Mouse (Mus musculus): ENCODE results near the gene Trap1.

DNA sequence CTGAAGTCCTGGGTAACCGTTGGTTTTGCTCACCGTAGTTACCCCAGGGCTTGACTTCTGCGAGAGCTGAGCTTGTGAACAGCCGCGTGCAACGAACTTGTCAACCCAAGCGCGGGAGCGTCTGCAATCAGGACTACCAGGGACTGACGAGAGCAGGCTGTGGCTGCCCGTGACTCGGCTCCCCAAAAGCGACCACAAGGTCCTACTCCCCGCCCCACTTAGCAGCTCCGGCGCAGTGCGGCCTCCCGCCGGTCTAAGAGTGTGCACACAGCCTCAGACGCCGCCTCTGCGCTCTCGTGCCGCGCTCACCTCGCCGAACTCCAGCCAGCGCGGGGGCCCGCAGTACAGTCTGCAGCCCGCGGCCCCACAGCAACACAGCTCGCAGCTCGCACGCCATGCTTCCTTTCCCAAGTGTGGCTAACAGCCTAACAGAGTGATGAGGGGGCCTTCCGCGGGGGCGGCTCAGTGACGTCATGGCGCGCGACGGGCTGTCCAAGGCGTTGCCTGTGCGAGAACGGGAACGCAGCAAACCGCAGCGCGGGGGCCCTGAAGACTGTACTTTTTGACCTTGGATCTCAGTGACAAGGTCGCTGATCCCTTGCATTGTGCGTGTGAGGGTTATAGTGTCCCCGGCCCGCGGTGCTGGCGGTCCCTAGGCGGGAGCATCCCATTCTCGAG lies at the start of gene Trap1:
- TF ChIP-seq POLR2A (IDR thresholded peaks at IDR 0.05; ENCODE audit: borderline replicate concordance, low read depth, low read length) (no peak), CTCF (IDR thresholded peaks at IDR 0.05; ENCODE audit: low read depth, low read length) (no peak)

Data from bone marrow macrophage, adult 2 months (primary cell).